Mouse (Mus musculus): ENCODE measurements at regions not wholly inside any gene's neighbourhood (a gene's known extent, or its start where the extent isn't known, plus 50 kb on each side); places are given as distances from the start of the nearest gene placed in this dataset.

DNA sequence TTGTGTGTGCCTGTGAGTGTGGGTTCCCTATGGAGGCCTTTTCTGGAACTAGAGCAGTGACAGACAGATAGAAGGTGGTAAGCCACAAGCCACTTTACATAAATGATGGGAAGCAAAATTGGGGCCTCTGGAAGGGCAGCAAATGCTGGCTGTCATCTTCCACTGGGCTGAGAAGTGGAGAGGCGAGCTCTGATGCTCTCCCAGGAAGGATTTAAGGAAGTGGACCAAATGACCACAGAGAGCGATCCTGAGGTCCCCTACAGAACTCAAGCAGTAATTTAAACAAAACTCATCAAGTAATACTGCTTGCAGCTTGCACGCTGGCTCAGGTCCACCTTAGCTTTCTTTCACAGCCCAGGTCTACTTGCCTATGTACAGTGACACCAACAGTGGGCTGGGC, 111.8 kb downstream of the Cand1 start:
- TF ChIP-seq CTCF (IDR thresholded peaks at IDR 0.05; ENCODE audit: borderline replicate concordance, insufficient read depth, low read length) (no peak), POLR2A (IDR thresholded peaks at IDR 0.05; ENCODE audit: low read depth, low read length) (no peak)

Measured in embryonic fibroblast, embryonic 13.5 days (primary cell).